Mouse (Mus musculus) kidney, adult 8-10 months (tissue): ENCODE results near the gene Nup62.
A peak's percentile ranks its signal among the peaks of the same experiment; 100 is the strongest.

Experiments used
- DNase-seq, 2 experiments: peaks; one replicate each; pipeline ENCODE4 v3.0.0; 2022

The Nup62 gene

DNA sequence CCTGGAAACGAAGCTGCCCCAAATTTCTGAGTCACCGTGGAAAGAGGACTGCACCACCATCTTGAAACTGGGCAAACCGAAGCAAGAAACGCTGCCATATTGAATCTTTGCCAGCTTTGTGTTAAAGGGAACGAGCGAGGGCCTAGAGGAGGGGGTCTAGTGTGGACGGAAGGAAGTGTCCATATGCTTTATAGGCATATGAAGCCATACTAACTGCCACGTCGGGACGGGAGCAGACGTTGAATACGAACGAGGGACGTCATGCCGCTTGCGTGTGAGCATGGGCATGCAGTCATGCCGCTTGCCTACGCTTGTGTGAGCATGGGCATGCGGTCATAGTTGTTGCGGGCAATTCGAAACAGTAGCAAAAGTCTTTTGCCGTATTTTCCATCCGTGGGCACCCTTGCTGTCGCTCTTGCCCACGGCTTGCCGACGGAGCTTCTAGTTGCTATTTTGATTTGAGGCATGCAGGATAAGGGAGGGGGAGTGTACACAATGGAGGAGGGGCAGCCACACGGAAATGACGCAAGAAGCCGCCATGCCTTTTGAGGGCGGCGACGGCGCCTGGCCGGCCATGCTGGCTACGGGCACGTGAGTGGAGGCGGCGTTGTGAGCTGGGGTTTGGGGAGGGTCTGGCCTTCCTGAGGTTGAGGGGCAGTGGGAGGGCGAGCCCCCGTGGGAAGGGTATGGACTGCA, 33.7 kb downstream of the Nup62 start:
- peak; percentile 91 to 92 for DNase-seq

DNA sequence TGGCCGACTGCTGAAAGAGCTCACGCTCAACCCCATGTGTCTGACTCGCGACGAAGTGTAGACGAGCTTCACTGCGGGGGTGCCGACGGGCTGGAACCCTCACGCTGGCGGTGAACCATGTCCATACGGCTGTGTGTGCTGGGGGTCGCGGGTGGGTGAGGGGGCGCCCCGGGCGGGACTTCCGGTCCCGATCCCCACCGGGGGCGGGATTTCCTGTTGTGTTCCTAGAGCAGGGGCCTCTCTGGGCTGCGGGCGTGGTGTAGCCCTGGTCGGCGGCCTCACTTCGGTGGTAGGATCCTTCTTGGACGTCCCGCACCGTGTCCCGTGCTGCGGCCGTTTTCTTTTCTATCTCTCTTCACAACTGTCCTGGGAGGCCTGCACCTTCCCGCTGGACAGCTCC, 34.3 kb downstream of the Nup62 start:
- DNase-seq: peak; percentile 71 to 74

DNA sequence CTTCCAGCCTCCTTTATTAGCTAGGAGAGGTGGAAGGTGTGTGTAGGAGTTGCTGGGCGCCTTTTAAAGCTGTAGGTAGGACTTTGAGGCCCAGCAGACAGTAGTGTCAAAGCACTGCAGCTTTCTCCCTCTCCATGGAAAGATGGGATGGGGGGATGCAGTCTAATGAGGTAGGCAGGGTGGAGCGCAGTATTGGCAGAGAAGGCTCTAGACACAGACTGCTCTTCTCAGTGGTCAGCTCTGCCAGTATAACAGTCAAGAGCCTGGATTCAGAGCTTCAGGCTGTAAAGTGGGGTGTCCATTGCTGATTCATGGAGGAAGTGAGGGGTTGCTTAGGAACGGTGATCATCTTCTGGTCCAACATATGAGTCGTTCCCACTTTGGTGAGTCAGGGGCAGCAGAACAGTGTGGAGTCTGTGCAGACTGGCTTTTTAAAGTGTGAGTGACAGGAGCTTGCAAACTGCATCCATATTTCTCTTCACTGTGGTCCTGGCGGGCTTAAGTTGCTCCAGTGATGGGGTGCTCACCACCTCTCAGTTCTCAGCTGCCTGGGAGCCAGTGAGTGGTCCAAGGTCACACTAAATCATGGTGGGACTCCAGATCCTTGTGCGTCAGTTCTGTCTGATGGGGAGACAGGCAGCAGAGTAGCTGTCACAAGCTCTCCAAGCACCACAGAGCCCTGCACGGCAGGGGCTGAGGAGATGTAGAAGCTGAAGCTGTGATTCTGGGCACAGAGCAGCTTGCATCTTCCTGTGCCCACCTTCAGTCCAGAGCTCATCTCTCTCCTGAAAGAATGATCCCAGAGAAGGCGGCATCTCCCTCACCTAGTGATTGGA, 35.1 kb downstream of the Nup62 start:
- peak in 1 of 2 experiments; percentile 17 for DNase-seq

DNA sequence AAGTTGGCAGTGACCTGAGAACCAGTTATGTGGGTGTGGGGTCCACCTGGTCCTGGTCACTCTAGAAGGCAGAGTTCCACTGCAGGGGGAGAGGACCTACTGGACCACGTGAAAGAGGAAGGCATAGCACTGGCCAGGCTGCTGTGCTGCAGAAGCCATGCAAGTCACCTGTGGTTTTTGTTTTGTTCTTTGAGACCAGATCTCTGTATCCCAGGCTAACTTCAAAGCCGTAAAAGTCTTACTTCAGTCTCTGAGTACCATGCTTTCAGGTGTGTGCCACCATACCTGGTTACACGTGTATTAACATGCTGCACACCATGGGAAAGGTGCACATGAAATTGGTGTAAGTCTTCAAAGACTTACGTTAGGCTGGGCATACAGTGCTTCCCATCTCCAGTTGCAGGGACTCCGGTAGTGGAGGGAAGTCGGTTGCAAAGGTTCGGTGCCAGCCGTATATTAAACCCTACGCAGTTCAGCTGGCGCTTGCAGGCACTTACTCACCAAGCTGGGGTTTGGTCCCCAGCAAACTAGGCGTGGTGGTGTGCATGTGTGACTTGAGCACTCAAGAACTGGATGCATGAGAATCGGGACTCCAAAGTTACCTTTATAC, 35.8 kb downstream of the Nup62 start:
- no peak for DNase-seq

DNA sequence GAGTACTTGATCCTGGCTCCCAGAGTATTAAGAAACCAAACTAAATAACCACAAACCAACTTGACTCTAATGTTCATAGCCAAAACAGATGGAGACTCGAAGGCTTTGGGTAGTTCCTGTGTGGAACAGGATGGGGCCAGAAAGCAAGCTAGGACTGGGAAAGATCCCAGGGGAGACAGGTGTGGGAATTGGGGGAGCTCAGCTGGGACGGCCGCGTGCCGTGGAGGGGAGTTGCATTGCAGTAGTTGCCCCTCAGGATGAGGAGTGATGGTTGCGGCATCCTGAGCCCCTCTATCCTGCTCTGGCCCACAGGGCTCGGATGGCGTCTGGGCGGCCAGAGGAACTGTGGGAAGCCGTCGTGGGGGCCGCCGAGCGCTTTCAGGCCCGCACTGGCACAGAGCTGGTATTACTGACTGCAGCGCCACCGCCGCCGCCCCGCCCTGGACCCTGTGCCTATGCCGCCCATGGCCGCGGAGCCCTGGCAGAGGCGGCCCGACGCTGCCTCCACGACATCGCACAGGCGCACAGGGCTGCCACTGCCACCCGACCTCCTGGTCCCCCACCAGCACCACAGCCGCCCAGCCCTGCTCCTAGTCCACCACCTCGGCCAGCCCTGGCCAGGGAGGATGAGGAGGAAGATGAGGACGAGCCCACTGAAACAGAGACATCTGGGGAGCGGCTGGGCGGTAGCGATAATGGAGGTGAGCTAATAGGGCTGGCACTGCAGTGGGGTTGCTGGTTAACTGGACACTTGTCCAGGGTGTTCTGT, 36.6 kb downstream of the Nup62 start:
- DNase-seq: no peak

DNA sequence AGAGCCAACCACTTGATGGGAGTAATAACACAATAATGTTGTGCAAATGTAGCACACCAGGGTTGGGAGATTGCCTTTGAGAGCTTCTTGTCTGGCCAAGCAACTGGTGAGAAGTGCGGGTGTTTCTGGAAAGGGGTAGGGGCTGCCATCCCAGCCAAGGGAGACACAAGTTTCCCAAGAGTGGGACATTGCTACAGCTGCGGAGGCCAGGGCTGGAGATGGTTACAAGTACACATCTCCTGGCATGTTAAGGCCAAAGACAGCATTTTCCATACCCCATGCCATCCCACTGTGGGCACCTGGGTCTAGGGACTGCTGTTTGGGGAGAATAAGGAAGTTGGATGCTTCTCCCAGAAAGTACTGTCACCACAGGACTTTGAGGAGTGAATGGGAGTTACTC, 37.2 kb downstream of the Nup62 start:
- no peak for DNase-seq

DNA sequence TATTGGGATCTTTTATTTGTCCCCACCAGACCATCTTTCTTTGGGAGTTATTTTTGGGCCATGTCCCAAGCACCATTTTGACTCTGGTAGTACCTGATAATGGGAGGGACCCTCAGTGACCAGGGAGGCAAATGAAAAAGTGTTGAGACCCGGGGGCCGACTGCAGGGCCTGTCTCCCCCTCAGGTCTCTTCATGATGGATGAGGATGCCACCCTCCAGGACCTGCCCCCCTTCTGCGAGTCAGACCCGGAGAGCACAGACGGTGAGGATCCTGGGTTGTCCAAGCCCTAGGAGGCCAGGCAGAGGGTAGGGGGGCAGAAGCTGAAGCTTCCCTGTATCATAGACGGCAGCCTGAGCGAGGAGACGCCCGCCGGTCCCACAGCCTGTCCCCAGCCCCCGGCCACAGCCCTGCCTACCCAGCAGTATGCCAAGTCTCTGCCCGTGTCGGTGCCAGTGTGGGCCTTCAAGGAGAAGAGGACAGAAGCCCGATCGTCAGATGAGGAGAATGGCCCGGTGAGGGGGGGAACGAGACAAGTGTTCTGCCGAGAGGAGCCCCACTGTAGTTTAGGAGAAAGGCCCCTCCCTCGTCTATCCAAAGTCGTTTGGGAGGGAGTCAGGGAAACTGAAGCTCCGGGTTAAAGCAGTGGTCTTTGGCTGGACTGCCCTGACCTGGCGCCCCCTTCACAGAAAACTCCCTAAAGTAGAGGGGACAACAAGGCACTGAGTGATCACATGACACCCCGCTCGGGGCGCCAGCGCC, 37.9 kb downstream of the Nup62 start:
- no peak for DNase-seq

DNA sequence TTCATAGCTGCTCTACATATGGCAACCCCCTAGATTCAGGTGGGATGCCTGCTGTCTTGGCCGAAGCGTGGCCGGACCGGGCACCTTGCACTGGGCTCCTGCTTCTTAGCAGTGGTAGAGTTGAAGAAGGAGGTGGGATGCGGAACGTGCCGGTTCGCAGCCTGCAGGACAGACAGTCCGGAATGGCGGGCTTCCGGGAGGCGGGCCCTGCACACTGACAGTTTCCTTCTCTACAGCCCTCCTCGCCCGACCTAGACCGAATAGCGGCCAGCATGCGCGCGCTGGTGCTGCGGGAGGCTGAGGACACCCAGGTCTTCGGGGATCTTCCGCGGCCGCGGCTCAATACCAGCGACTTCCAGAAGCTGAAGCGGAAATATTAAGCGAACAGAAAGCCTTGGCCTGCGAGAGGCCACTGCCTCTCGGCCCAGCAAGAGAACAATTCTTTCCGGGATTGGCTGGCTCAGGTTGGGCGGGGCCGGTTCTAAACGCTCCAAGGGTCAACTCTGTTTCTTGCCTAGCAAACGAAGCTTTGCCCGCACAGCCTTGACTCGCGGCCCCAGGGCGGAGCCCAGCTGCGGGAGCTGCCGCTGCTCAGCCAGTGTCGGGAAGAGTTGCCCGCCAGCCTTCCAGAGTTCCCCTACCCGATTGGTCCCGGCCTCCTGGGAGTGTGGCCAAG, 38.6 kb downstream of the Nup62 start:
- DNase-seq: peak; percentile 94 to 96

DNA sequence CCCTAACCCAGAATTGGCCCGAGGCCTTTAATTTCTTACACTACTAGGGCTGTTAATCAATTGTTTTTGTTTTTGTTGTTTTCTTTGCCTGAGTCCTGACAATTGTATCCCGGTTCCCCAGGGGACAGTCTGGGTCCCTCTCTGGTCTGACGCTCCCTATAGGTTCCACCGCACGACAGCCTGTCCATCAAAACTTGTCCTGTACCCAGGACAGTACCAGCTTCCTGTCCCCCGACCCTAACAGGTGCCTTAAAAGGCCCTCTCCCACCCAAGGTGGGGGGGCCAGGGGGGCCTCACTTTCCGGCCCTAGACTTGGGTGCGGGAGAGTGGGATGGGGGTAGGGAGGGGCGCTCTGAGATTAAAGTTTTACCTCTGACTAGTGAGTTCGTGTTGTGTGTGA, 39.1 kb downstream of the Nup62 start:
- DNase-seq: no peak

DNA sequence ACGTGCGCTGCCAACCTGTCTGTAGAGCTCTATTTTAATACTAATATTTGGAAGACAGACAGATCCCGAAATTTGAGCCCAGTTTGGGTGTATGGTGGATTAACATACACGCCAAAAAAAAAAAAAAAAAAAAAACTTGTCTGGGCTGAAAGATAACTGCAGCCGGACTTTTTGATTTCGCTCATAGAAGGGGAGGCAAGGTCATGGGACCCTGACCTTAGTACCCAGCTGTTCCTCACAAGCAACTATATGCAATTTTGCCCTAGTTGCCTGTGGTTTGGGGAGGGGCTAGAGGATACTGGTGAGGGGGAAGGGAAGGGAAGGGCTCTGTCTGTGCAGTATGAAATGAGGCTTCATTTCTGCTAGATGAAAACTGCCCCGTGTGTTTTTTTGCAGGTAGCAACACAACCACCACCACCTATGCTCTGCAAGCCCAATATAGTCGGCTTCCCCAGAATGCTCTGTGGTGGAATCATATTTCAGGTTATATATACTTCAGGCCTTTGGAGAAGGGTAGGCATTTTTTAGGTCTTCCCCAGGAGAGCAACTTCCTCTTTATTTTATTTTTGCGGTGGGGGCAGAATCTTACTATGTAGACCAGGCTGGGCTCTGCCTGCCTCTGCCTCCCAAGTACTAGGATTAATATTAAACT, 40.5 kb downstream of the Nup62 start:
- DNase-seq: no peak

DNA sequence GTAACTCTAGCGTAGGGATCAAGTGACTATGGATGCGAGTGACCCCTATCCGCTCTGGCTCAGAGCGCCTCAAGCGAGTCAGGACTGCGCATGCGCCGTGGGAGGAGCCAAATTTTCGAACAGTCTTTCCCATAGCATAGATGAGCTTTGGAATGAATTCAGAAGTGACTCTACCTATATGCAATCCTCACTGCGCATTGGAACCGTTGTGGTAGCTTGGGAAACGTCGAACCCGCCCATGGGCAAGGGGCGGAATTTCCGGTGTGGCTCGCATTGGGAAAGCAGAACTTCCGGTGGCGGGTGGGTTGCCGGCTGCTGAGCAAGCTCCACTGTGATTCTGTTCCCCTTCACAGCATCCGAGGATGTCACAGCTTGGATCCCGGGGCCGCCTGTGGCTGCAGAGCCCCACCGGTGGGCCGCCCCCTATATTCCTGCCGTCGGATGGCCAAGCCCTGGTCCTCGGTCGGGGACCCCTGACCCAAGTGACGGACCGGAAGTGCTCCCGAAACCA, 41.2 kb downstream of the Nup62 start, which contains the start of gene Pnkp:
Gene Pnkp (plus strand): TSS at position 98 of the 511 bp plus-strand sequence.
- peak; percentile 78 to 87 for DNase-seq

DNA sequence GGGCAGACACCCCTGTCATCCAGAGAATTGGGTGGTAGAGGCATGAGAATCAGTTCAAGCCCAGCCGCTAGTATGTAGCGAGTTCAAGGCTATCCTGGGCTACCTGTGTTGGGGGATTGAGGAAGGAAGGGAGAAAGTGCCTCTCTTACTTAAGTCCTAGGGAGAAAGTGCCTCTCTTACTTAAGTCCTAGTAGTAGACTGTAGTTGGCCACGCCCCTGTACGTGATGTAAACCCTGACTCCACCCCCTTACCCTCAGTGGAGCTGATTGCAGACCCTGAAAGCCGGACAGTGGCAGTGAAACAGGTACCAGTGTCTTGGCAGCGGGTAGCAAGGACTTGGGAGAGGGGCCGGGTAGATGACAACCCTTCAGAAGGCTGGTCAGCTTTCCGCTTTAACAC, 42.0 kb downstream of the Nup62 start:
- DNase-seq: peak in 1 of 2 experiments; percentile 54

DNA sequence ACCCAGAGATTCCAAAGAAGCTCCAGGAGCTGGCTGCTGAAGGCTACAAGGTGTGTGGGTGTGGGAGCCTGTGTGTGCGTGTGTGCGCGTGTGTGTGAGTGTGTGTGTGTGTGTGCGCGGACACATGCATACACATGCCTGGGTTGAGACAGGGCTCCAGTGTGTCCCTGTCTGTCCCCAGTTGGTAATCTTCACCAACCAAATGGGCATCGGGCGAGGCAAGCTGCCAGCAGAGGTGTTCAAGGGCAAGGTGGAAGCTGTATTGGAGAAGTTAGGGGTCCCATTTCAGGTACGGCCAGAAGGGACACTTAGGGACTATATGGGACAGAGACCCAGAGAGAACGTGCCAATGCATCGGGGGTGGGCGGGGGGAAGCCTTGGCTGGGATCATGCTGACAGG, 44.0 kb downstream of the Nup62 start:
- DNase-seq: no peak

DNA sequence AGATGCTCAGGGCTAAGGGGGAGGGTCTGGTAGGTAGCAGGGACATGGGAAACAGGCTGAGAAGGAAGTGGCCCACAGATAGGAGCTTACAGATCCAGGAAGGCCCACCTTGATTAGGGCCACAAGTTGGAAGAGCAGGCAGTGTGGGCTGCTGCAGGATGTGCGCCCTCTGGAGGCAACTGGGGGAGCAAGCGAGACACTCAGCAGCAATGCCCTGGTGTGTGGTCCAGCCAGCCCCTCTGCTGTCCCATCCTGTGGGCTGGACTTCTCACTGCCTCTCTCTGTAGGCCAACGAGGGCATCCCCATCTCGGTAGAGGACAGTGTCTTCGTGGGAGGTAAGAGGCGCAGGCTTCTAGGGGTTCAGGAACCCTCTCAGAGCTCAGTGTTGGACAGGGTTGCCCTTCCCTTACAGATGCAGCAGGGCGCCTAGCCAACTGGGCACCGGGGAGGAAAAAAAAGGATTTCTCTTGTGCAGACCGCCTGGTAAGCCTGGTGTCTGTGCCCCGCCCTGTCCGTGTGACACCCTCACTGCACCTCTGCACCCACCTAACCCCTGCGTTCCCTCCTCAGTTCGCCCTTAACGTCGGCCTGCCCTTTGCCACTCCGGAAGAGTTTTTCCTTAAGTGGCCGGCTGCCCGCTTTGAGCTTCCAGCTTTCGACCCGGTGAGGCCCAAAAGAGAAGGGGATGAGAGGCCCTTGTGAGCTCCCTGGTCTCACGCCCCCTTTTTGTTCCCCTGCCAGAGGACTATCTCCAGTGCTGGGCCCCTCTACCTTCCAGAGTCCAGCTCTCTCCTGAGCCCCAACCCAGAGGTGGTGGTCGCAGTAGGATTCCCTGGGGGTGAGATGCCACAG, 44.9 kb downstream of the Nup62 start:
- DNase-seq: peak in 1 of 2 experiments; percentile 63

DNA sequence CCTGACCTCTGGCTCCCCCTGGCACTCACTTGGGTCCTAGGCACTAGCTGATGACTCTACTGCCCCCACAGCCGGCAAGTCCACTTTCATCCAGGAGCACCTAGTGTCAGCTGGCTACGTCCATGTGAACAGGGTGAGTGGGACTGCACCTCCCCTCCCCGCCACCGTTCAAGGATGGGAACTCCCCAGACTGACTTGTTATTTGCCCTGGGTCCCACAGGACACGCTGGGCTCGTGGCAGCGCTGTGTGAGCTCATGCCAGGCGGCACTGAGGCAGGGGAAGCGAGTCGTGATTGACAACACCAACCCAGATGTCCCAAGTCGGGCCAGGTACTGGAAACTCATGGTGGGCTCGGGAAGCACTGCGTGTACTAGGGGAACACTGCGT, 45.5 kb downstream of the Nup62 start:
- DNase-seq: no peak

DNA sequence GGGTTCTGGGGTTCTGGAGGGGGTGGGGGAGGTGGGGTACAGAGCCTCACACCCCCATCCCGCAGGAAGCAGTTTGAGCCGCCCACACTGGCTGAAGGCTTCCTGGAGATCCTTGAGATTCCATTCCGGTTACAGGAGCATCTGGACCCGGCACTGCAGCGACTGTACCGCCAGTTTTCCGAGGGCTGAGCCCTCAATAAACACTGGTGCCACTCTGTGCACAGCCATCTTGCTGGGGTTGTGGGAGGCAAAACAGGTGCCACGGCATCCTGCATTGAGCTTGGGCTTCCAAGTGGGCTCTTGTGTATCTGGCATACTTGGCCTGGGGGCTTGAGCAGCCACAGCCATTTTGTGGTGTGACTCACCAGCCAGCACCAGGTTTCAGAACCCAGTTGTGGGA, 46.5 kb downstream of the Nup62 start:
- DNase-seq: no peak

DNA sequence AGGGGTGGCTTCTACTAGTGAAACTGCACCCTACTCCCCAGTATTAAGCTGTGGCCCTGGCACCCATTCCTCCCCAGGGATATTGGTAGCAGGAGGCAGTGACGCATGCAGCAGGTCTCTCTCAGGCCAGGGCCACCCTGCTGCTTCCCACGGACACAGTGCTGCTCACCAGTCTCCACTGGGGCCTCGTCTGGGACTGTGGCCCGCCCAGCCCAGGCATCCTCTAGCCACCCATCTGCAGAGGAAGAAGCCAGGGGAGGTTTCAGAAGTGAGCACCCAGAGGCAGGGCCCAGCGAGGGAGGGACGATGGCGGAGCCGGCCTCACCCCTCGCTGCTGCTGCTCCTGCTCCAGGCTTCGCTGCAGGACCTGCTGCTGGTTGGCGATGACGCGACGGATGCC, 47.3 kb downstream of the Nup62 start:
- DNase-seq: no peak

DNA sequence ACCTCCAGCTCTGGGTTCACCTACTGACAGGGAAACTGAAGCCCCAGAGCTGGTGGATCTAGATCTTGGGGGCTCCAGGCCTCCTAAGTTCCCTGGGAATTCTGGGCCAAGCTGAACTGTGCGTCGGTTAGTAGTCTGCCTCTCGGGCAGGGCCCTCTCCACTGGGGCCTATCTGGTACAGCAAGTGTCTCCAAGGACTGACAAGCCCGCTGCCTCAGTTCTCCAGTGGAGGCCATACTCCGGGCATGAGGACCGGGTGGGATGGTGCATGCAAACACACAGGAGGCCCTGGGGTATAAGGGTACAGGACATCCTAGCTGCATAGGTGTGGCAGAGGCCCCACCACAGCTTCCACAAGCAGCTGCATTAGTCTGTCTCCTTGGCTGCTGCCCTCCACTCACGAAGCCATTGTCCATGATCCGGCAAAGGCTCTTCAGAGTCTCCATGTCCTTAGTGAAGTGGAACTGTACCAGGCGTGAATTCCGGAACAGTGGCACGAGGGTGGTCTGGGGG, 48.1 kb downstream of the Nup62 start:
- no peak for DNase-seq
